Mouse (Mus musculus) kidney, embryonic 14.5 days (tissue): ENCODE data around the gene Snx33. TPM values are rescaled to one million over a fixed set of nuclear protein-coding genes. Genes with fewer than 3 reads are reported as not detected.
A peak's percentile ranks its signal among the peaks of the same experiment; 100 is the strongest.
"Not testable (repeated sequence)": the region's sequence is repeated elsewhere in the genome, so short reads cannot be mapped to it uniquely, and the experiment has no call there.

Experiments used
- ATAC-seq: fragments of 200-750 bp; cut with Nextera tagmentation; 2 replicates; pipeline ENCODE4 v1.8.0; 2017; ENCODE audit warnings: moderate number of reproducible peaks, mild to moderate bottlenecking, moderate TSS enrichment, moderate library complexity; ENCODE audit not compliant: low FRiP score, low TSS enrichment
- H3K27ac ChIP-seq: fragments of 300-500 bp; sonication (generic); 2 replicates; pipeline ENCODE4 v1.5.1; 2014; ENCODE audit warnings: low read depth, mild to moderate bottlenecking, low read length, moderate library complexity, mixed read lengths
- H3K27me3 ChIP-seq: fragments of 300-500 bp; sonication (generic); 2 replicates; pipeline ENCODE4 v1.6.1; 2014; ENCODE audit warnings: mild to moderate bottlenecking, low read length; ENCODE audit not compliant: control insufficient read depth, insufficient read depth
- H3K36me3 ChIP-seq: fragments of 300-500 bp; sonication (generic); 2 replicates; pipeline ENCODE4 v1.6.1; 2014; ENCODE audit warnings: low read length, mixed read lengths; ENCODE audit not compliant: control insufficient read depth, insufficient read depth
- H3K4me1 ChIP-seq: fragments of 300-500 bp; sonication (generic); 2 replicates; pipeline ENCODE4 v1.6.1; 2014; ENCODE audit warnings: low read length, mixed read lengths; ENCODE audit not compliant: control insufficient read depth, insufficient read depth
- H3K4me2 ChIP-seq: fragments of 300-500 bp; sonication (generic); replicated peaks from 2 replicates; pipeline ENCODE4 v1.6.1; 2014; ENCODE audit warnings: low read depth, mild to moderate bottlenecking, low read length
- H3K4me3 ChIP-seq: fragments of 300-500 bp; sonication (generic); 2 replicates; pipeline ENCODE4 v1.5.1; 2014; ENCODE audit warnings: mild to moderate bottlenecking, low read length
- H3K9ac ChIP-seq: fragments of 300-500 bp; sonication (generic); 2 replicates; pipeline ENCODE4 v1.6.1; 2014; ENCODE audit warnings: low read depth, mild to moderate bottlenecking, low read length, moderate library complexity
- H3K9me3 ChIP-seq: fragments of 300-500 bp; sonication (generic); 2 replicates; pipeline ENCODE4 v1.6.1; 2016; ENCODE audit warnings: low read length; ENCODE audit not compliant: control insufficient read depth
- WGBS: fragments of 180-500 bp; shearing (Covaris S2); extraction: QIAGEN DNeasy Blood & Tissue Kit; methylation state at CpG from one replicate; pipeline ENCODE4 v1.1.7; 2014; 5-methylcytosine and 5-hydroxymethylcytosine counted together
- polyA plus RNA-seq: library from polyadenylated mRNA; unstranded; fragments of >200 nt; fragmentation: Nextera tagmentation; extraction: Ambion mirVana; gene quantifications from 2 replicates; pipeline ENCODE4 v1.2.1, GENCODE M21; 2014

Gene Snx33
- polyA plus RNA-seq, 1 experiment from 2014 or later = 8.3 TPM

- Histone ChIP-seq H3K9me3 (no peaks in the 10 kb centered on the region), H3K4me3 (peak within 1 kb of the TSS; percentile 69), H3K27me3 (no peaks in the 10 kb centered on the region), H3K9ac (peak within 1 kb of the TSS; percentile 82), H3K4me2 (peak within 1 kb of the TSS; percentile 84), H3K36me3 (no peaks in the 10 kb centered on the region), H3K27ac (peak within 1 kb of the TSS; percentile 86), H3K4me1 (peaks cover 9% of the 10 kb centered on the region)
- ATAC-seq = peak; percentile 100
- WGBS = under 1% methylated on average over 50 of the region's 50 CpGs
Observed at GRCm38 (mm10) chr9:56950414-56951400, 22.5 kb upstream of the Snx33 start, which contains the start of gene Snupn. Gene Snupn, plus strand, starts transcription at chr9:56950878.

GRCm38 (mm10) chr9:56949767-56950166 lies 21.6 kb upstream of the Snx33 start:
- H3K9me3 ChIP-seq = no peaks in the 10 kb centered on the region
- peak overlapping the region; percentile 33 for H3K4me3 ChIP-seq
- no peak overlapping the region for H3K27ac ChIP-seq
- no peak for ATAC-seq
- H3K36me3 ChIP-seq = no peaks in the 10 kb centered on the region
- peak overlapping the region; percentile 34; the same call in 1 of the 2 replicates for H3K9ac ChIP-seq
- H3K4me2 ChIP-seq = peak overlapping the region; percentile 46
- WGBS = 17% methylated on average over 13 of the region's 13 CpGs
- H3K27me3 ChIP-seq = no peaks in the 10 kb centered on the region
- H3K4me1 ChIP-seq = peaks cover 9% of the 10 kb centered on the region

GRCm38 (mm10) chr9:56948699-56949098 lies 20.5 kb upstream of the Snx33 start:
- not testable (repeated sequence) for H3K4me2 ChIP-seq, H3K27me3 ChIP-seq, H3K9ac ChIP-seq, H3K36me3 ChIP-seq, H3K4me1 ChIP-seq, H3K27ac ChIP-seq, H3K4me3 ChIP-seq, H3K9me3 ChIP-seq, ATAC-seq
- 51% methylated on average over 5 of the region's 5 CpGs for WGBS

GRCm38 (mm10) chr9:56947481-56947880 lies 19.3 kb upstream of the Snx33 start:
- not testable (repeated sequence) for H3K36me3 ChIP-seq, H3K9me3 ChIP-seq, H3K27me3 ChIP-seq, H3K4me1 ChIP-seq, H3K9ac ChIP-seq, ATAC-seq, H3K4me2 ChIP-seq, H3K27ac ChIP-seq, H3K4me3 ChIP-seq
- WGBS = 33% methylated on average over 3 of the region's 3 CpGs

GRCm38 (mm10) chr9:56938374-56938773 lies 10.2 kb upstream of the Snx33 start:
- H3K4me1 ChIP-seq = 0 out of 2 replicates have a peak, but pooled peaks cover 7% of the 10 kb centered on the region
- WGBS = 2% methylated on average over 7 of the region's 7 CpGs
- H3K27me3 ChIP-seq = no peaks in the 10 kb centered on the region
- H3K4me2 ChIP-seq = peak overlapping the region; percentile 82
- H3K9me3 ChIP-seq = no peaks in the 10 kb centered on the region
- no peaks in the 10 kb centered on the region for H3K36me3 ChIP-seq
- peak overlapping the region; percentile 85 for H3K4me3 ChIP-seq
- H3K9ac ChIP-seq = peak overlapping the region; percentile 82
- peak overlapping the region; percentile 85; the same call in 1 of the 2 replicates for H3K27ac ChIP-seq
- no peak for ATAC-seq

GRCm38 (mm10) chr9:56937223-56938160 lies 9.3 kb upstream of the Snx33 start, which contains the start of gene Imp3:
Gene Imp3, plus strand, starts transcription at chr9:56937475.
- peak; percentile 93 for ATAC-seq
- Histone ChIP-seq H3K36me3 (no peaks in the 10 kb centered on the region), H3K4me1 (0 out of 2 replicates have a peak, but pooled peaks cover 7% of the 10 kb centered on the region), H3K27ac (peak within 1 kb of the TSS; percentile 85), H3K9ac (peak within 1 kb of the TSS; percentile 82), H3K4me2 (peak within 1 kb of the TSS; percentile 82), H3K27me3 (no peaks in the 10 kb centered on the region), H3K4me3 (peak within 1 kb of the TSS; percentile 85), H3K9me3 (no peaks in the 10 kb centered on the region)
- under 1% methylated on average over 73 of the region's 73 CpGs for WGBS

- peak overlapping the region; percentile 37; the same call in 1 of the 2 replicates for H3K9ac ChIP-seq
Observed at GRCm38 (mm10) chr9:56936861-56937222, 8.7 kb upstream of the Snx33 start.

GRCm38 (mm10) chr9:56930556-56930955 lies 2.4 kb upstream of the Snx33 start:
- Histone ChIP-seq H3K4me2 (no peak overlapping the region), H3K4me3 (no peak overlapping the region), H3K36me3 (peaks cover 6% of the 10 kb centered on the region; the same call in 1 of the 2 replicates), H3K27me3 (no peaks in the 10 kb centered on the region), H3K4me1 (peaks cover 15% of the 10 kb centered on the region), H3K9me3 (no peaks in the 10 kb centered on the region), H3K27ac (no peak overlapping the region), H3K9ac (no peak overlapping the region)
- 84% methylated on average over 1 of the region's 1 CpGs for WGBS
- no peak for ATAC-seq

More at GRCm38 (mm10) chr9:56936861-56937222, 8.7 kb upstream of the Snx33 start:
- H3K36me3 ChIP-seq = no peaks in the 10 kb centered on the region
- H3K27ac ChIP-seq = peak overlapping the region; percentile 47; the same call in 1 of the 2 replicates
- peak overlapping the region; percentile 85 for H3K4me3 ChIP-seq
- H3K4me1 ChIP-seq = 0 out of 2 replicates have a peak, but pooled peaks cover 7% of the 10 kb centered on the region
- no peaks in the 10 kb centered on the region for H3K27me3 ChIP-seq
- no peak for ATAC-seq
- WGBS = 20% methylated on average over 6 of the region's 6 CpGs
- peak overlapping the region; percentile 65 for H3K4me2 ChIP-seq
- no peaks in the 10 kb centered on the region for H3K9me3 ChIP-seq
